Mouse (Mus musculus): Measurements from ENCODE around the gene Scmh1.
"Not testable (repeated sequence)": the region's sequence is repeated elsewhere in the genome, so short reads cannot be mapped to it uniquely, and the experiment has no call there.

The Scmh1 gene

DNA sequence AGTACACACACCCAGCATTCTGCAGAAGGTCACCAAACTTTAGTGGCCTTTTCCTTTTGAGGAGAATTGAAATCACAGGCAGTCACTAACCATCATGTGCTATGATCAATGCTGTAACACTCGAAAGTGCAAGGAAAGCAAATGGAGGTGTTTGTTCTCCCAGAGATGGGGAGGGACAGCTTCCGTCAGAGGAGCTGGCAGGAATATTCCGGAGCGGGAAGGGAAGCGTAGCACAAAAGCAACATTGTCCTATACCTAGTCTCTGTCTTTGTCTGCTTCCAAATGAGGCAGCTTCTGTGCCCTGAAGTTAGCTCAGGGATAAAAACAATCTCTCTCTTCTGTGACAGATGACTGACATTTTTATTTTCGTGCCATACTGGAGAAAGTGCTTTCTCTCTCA is 15.5 kb upstream of the Scmh1 start:
- H3K36me3 ChIP-seq (ENCODE audit: control insufficient read depth, insufficient read depth, low read length, poor library complexity, severe bottlenecking): no peaks in the 10 kb centered on the region
- DNase-seq (ENCODE audit: low read depth, low spot score): no peak
- H3K27me3 ChIP-seq (ENCODE audit: control insufficient read depth, insufficient read depth, low read length, poor library complexity, severe bottlenecking): no peaks in the 10 kb centered on the region

DNA sequence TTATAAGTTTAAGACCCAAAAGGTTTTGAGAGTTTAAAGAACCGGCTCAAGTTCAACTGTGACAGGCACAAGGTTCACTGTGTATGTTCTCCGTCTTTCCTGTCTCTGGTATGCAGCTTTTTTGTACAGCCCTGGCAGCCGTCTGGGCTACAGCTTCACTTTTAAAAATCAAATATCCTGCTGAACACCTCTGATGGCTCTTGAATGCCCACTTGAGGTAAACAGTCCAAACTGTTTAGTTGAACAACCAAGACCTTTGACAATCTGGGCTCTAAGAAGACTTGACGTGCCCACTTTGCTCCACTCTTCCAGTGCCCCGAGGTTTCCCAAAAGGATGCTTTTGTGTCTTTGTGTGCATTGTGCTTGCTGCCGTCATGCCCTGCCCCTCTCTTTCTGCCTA is 13.5 kb upstream of the Scmh1 start:
- no peak for DNase-seq (ENCODE audit: low read depth, low spot score)
- Histone ChIP-seq H3K36me3 (ENCODE audit: control insufficient read depth, insufficient read depth, low read length, poor library complexity, severe bottlenecking) (no peaks in the 10 kb centered on the region), H3K27me3 (ENCODE audit: control insufficient read depth, insufficient read depth, low read length, poor library complexity, severe bottlenecking) (no peaks in the 10 kb centered on the region)

DNA sequence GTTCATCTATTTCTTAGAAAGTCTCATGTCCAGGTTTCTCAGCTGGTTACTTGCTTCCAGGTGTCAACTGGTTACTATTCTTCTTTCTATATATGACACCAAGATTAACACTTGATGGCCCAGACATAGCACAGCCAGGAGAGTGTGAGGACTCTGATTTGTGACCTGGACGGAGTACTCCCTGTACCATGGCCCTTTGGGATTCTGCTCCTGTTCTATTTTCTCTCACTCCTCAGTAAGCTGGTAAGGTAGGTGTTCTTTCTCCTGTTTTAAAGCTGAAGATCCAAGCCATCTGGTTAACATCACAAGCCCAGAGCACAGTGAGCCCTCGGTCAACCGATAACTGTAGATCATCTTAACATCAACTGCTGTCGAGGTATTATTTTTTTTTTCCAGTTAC is 12.7 kb upstream of the Scmh1 start:
- DNase-seq (ENCODE audit: low read depth, low spot score): no peak
- Histone ChIP-seq H3K27me3 (ENCODE audit: control insufficient read depth, insufficient read depth, low read length, poor library complexity, severe bottlenecking) (no peaks in the 10 kb centered on the region), H3K36me3 (ENCODE audit: control insufficient read depth, insufficient read depth, low read length, poor library complexity, severe bottlenecking) (no peaks in the 10 kb centered on the region)

DNA sequence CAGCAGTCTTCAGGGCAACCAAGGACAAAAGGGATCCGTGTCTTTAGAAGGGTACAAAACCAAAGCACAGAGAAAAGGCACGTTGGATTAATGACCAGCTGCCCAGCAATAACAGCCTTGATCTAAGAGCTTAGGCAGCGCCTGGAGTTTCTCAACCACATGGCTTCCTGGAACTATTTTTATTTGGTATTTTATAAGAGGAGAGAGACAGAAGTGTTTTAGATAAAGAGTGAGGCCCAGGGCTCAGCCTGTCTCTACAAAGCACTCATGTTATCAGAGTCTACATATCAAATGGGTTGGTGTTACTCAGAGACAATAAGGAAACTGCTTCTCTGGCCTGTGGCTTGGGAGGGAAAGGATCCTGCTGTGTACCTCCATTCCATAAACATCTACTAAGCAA is 12.3 kb upstream of the Scmh1 start:
- no peak for DNase-seq (ENCODE audit: low read depth, low spot score)
- H3K27me3 ChIP-seq (ENCODE audit: control insufficient read depth, insufficient read depth, low read length, poor library complexity, severe bottlenecking): no peaks in the 10 kb centered on the region
- H3K36me3 ChIP-seq (ENCODE audit: control insufficient read depth, insufficient read depth, low read length, poor library complexity, severe bottlenecking): no peaks in the 10 kb centered on the region

DNA sequence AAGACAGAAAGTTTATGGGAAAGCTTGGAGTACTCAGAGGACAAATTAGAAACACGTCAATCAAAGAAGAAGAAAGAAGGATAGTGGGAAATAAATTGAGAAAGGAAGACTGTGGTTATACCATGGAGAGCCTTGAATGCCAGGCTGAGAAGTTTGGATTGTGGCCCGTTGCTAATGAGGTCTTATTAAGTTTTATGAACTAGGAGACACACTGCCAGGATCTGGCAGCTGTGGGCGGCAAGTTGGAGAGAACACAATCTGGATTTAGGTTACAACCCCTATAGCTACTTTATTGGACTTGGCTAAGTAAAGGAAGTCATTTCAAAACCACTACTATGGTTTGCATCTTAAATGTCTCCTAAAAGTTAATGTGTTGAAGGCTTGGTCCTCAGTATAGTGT is 4.8 kb upstream of the Scmh1 start:
- no peak for DNase-seq (ENCODE audit: low read depth, low spot score)

DNA sequence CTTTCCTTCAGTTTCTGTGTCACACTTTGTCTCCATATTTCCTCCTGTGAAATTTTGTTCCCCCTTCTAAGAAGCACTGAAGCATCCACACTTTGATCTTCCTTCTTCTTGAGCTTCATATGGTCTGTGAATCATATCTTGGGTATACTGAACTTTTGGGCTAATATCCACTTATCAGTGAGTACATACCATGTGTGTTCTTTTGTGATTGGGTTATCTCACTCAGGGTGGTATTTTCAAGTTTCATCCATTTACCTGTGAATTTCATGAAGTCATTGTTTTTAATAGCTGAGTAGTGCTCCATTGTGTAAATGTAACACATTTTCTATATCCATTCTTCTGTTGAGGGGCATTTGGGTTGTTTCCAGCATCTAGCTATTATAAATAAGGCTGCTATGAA is 3.0 kb upstream of the Scmh1 start:
- H3K27me3 ChIP-seq (ENCODE audit: control insufficient read depth, insufficient read depth, low read length, poor library complexity, severe bottlenecking); H3K36me3 ChIP-seq (ENCODE audit: control insufficient read depth, insufficient read depth, low read length, poor library complexity, severe bottlenecking); DNase-seq (ENCODE audit: low read depth, low spot score): not testable (repeated sequence)

More for the DNA sequence above, 4.8 kb upstream of the Scmh1 start:
- no peaks in the 10 kb centered on the region for H3K27me3 ChIP-seq (ENCODE audit: control insufficient read depth, insufficient read depth, low read length, poor library complexity, severe bottlenecking)
- H3K36me3 ChIP-seq (ENCODE audit: control insufficient read depth, insufficient read depth, low read length, poor library complexity, severe bottlenecking): no peaks in the 10 kb centered on the region

DNA sequence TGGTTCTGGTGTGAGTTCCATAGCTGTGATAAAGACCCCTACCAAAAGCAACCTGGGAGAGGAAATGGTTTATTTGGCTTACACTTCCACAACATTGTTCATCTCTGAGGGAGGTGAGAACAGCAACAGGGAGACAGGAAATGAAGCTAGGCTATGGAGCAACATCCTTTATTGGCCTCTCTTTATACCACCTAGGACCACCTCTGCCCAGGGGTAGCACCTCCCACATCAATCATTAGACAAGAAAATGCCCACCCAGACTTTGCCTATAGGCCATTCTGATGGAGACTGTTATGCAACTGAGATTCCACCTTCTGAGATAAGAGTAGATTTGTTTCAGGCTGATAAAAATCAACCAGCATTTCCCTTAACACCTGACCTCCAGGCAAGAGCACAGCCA is 834 bp upstream of the Scmh1 start:
- no peaks in the 10 kb centered on the region for H3K36me3 ChIP-seq (ENCODE audit: control insufficient read depth, insufficient read depth, low read length, poor library complexity, severe bottlenecking)
- no peaks in the 10 kb centered on the region for H3K27me3 ChIP-seq (ENCODE audit: control insufficient read depth, insufficient read depth, low read length, poor library complexity, severe bottlenecking)
- DNase-seq (ENCODE audit: low read depth, low spot score): no peak

DNA sequence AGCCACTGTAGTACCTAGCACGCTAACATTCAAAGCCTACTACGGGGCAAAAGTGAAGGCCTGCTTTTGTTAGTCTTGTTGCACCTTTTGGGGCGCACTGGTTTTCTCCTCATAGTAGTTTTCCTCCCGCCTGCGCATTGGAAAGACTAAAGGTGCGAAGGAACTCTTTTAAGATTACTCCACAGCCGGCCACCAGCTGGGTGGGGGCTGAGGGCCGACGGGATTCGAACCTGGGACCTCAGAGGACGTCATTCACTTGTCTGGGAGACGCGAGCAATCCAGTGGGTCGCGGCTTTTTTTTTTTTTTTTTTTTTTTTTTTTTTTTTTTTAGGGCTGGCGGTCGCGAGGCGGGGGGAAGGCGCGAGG is 320 bp upstream of the Scmh1 start:
- no peaks in the 10 kb centered on the region for H3K27me3 ChIP-seq (ENCODE audit: control insufficient read depth, insufficient read depth, low read length, poor library complexity, severe bottlenecking)
- H3K36me3 ChIP-seq (ENCODE audit: control insufficient read depth, insufficient read depth, low read length, poor library complexity, severe bottlenecking): no peaks in the 10 kb centered on the region
- DNase-seq (ENCODE audit: low read depth, low spot score): no peak

DNA sequence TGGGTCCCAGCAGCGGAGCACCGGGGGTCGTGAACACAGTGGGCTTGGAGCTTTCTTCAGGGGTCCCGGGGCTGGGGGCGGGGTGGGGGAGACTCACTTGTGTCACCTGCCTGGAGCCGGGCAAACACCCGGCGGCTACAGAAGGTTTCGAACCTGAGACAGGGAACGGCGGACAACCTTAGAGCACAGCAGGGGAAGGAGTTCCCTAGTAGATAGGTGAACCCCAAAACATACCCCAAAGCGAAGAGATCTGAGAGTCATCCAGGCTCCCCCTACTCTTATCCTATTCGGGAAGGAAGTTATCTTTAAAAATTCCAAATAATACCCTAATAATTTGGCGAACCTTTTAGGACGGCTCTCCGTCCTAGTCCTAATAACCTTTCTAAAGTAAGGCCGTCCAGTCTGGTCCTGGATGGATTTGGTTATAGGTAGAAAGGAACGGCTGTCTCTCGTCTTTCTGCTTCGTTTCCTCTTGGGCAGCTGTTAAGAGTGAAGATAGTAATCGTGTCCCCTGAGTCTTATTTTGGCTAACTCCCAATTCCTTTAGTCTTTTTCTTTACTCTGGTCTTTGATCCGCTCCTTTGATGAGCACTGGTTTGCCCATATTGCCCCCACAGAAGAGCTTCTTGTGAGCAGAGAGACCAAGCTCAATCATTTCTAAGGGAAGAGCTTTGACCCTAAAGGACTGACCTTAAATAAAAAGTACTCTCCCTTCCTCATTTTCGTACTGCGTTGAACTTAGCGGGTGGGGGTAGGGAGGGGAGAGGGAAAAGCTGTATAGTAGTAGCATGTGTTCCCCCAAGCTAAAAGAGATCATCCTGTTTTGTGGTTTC is 941 bp downstream of the Scmh1 start:
- DNase-seq (ENCODE audit: low read depth, low spot score): peak; percentile 28
- H3K27me3 ChIP-seq (ENCODE audit: control insufficient read depth, insufficient read depth, low read length, poor library complexity, severe bottlenecking): no peaks in the 10 kb centered on the region
- H3K36me3 ChIP-seq (ENCODE audit: control insufficient read depth, insufficient read depth, low read length, poor library complexity, severe bottlenecking): no peaks in the 10 kb centered on the region

DNA sequence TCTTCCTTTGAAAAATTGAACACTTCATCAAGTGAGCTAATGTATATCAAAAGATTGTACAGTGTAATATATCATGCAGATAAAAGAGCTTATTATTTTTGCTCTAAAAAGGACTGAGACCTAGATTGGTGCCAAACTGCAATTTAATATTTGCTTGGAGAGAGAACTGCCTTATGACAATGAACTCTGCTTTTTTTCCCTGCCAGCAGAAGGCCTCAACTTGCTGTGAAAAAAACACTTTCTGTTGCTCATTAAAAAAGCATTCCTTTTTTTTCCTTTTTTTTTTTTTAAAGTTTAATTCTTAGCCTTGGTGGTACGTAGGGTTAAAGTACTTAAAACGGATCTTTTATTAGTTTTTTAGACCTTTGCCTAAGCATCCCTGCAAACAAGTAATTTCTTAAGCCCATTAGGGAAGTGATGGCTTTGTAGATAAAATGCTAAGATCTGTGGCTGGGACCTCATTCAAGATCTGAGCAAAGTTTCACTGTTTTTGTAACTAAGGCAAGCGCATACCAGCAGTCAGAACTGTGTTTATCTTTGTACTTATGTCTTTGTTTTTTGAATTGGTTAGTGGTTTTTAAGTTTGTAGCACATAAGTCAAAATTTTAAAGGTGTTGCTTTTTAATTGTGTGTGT is 1.7 kb downstream of the Scmh1 start:
- Histone ChIP-seq H3K36me3 (ENCODE audit: control insufficient read depth, insufficient read depth, low read length, poor library complexity, severe bottlenecking) (no peaks in the 10 kb centered on the region), H3K27me3 (ENCODE audit: control insufficient read depth, insufficient read depth, low read length, poor library complexity, severe bottlenecking) (no peaks in the 10 kb centered on the region)
- no peak for DNase-seq (ENCODE audit: low read depth, low spot score)

DNA sequence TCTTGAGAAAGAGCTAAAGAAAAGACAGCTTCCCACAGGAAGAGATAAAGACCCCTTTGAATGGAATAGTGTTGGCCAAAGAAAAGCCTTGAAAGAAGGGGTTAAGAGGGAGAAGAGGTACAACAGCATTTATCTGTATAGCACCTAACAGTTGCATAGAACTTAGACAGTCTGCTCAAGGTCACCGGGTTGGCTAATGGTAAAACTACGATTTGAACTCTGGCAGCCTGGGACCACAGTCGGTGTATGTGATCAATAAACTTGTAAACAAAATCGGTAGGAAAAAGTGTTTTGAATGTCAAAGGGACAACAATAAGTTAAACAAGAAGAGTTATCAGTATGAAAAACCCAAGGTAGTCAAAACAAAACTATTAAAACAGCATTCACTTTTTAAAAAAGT is 13.0 kb downstream of the Scmh1 start:
- no peaks in the 10 kb centered on the region for H3K36me3 ChIP-seq (ENCODE audit: control insufficient read depth, insufficient read depth, low read length, poor library complexity, severe bottlenecking)
- no peaks in the 10 kb centered on the region for H3K27me3 ChIP-seq (ENCODE audit: control insufficient read depth, insufficient read depth, low read length, poor library complexity, severe bottlenecking)

DNA sequence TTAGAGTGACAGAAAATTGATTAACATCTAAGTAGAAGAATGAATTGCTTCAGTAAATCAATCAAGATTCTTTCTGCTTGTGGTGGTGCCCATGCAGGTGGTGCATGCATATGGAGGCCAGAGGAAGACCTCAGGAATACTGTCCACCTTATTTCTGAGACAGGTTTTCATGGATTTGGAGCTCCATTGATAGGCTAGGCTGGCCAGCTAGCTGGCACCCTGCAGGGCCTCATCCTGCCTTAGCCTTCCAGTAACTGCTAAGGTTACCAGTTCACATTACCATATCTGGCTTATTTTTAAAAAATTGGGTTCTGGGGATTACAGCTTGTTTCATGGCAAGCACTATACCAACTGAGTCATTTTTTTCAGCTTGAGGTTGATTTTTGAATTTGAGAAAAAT is 15.1 kb downstream of the Scmh1 start:
- Histone ChIP-seq H3K27me3 (ENCODE audit: control insufficient read depth, insufficient read depth, low read length, poor library complexity, severe bottlenecking) (no peaks in the 10 kb centered on the region), H3K36me3 (ENCODE audit: control insufficient read depth, insufficient read depth, low read length, poor library complexity, severe bottlenecking) (no peaks in the 10 kb centered on the region)
- DNase-seq (ENCODE audit: low read depth, low spot score): no peak

More for the DNA sequence above, 13.0 kb downstream of the Scmh1 start:
- DNase-seq (ENCODE audit: low read depth, low spot score): no peak

DNA sequence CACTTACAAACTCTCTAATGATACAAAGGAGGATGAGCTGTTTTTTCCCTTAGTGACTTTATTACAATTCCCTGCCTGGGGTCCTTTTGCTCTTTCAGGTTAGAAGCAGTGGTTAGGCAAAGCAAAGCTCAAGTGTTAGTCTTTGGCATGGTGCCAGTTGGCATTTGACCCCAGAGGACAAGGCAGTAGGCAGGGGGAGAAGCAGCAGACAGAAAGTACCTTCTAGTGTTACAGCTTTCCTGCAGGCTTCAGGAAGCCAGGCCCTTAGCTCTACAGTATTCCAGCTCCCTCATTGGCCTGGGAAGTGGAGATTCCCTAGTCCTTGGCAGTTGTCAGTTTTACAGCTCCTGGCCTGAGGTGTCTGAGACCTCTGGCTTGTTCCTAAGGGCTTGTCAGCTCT is 15.6 kb downstream of the Scmh1 start:
- no peaks in the 10 kb centered on the region for H3K27me3 ChIP-seq (ENCODE audit: control insufficient read depth, insufficient read depth, low read length, poor library complexity, severe bottlenecking)
- H3K36me3 ChIP-seq (ENCODE audit: control insufficient read depth, insufficient read depth, low read length, poor library complexity, severe bottlenecking): no peaks in the 10 kb centered on the region
- peak; percentile 8 for DNase-seq (ENCODE audit: low read depth, low spot score)

DNA sequence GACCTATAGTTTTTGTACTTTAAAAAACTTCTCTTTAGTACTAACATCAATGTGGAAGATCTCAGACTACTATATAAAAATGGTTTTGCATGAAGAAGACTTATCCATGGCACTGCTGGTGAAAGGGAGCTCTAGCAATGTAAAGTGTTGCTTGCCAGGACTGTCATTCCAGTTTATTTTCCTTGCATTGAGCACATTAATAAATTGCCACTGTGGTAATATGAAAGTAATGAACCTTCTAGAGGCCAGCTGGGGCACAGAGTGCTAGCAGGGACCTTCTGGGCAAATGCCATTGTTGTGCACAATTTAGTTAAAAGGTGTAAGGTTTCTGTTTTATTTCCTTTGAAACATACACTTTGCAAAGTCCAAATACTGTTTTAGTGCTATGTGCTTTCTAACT is 25.5 kb downstream of the Scmh1 start:
- Histone ChIP-seq H3K36me3 (ENCODE audit: control insufficient read depth, insufficient read depth, low read length, poor library complexity, severe bottlenecking) (no peaks in the 10 kb centered on the region), H3K27me3 (ENCODE audit: control insufficient read depth, insufficient read depth, low read length, poor library complexity, severe bottlenecking) (no peaks in the 10 kb centered on the region)
- no peak for DNase-seq (ENCODE audit: low read depth, low spot score)

DNA sequence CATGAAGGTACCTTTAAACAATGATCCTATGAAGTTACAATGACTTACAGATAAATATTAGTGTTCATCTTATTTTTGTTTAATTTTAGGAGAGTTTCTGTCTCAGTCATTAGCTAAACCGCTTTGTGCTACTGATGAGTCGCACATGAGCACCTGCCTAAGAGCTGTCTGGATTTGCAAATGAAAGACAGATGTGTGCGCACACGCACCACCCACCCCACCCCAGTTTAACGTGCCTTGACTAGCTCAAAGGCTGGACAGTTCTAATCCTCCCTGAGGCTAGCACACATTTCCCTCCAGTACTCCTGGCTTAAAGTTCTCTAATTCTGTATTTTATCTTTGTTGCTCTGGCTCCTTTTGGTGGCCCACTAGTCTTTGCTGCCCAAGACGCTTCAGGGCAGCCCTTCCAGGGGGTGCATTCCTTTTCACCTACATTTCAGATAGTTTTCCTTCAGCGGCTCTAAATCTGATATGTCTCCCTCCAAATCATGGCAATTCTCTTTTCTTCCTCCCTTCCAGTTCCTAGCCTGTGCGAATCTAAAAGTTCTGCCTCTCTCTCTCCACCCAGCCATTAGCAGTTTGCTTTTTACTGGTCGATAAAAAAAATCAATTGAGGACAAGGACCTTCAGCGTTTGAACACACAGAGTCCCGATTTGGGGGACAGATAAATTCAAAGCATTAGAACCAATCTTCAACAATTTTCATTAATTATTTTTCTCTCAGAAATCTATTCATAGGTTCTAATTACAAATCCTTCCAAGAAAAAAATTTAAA is 27.7 kb downstream of the Scmh1 start:
- DNase-seq (ENCODE audit: low read depth, low spot score): no peak
- H3K36me3 ChIP-seq (ENCODE audit: control insufficient read depth, insufficient read depth, low read length, poor library complexity, severe bottlenecking): no peaks in the 10 kb centered on the region

More for the DNA sequence above, 27.7 kb downstream of the Scmh1 start:
- no peaks in the 10 kb centered on the region for H3K27me3 ChIP-seq (ENCODE audit: control insufficient read depth, insufficient read depth, low read length, poor library complexity, severe bottlenecking)

Data from splenic B cell, adult 2 months (primary cell).